Mouse (Mus musculus) liver, embryonic 14.5 days (tissue): ENCODE measurements around the gene Pithd1. TPM values are rescaled to one million over a fixed set of nuclear protein-coding genes. Genes with fewer than 3 reads are reported as not detected.
A peak's percentile ranks its signal among the peaks of the same experiment; 100 is the strongest.

Experiments
- ATAC-seq: fragments of 200-750 bp; cut with Nextera tagmentation; 2 replicates; pipeline ENCODE4 v1.8.0; 2017; ENCODE audit warnings: moderate number of reproducible peaks, mild to moderate bottlenecking, moderate library complexity; ENCODE audit not compliant: insufficient read depth
- DNase-seq, 3 experiments: peaks; one replicate each; pipeline ENCODE4 v3.0.0-alpha.2; 2012 to 2013; ENCODE audit warnings: low read depth in 3 of 3, low spot score in 3 of 3
- H3K27ac ChIP-seq: fragments of 300-500 bp; sonication (generic); 2 replicates; pipeline ENCODE4 v1.5.1; 2014; ENCODE audit warnings: moderate library complexity, mild to moderate bottlenecking, control low read depth, inconsistent platforms
- H3K27me3 ChIP-seq: fragments of 300-500 bp; sonication (generic); 2 replicates; pipeline ENCODE4 v1.6.1; 2014; ENCODE audit warnings: mild to moderate bottlenecking, low read length, moderate library complexity; ENCODE audit not compliant: control insufficient read depth, insufficient read depth
- H3K36me3 ChIP-seq: fragments of 300-500 bp; sonication (generic); replicated peaks from 2 replicates; pipeline ENCODE4 v1.6.1; 2014; ENCODE audit warnings: low read depth; ENCODE audit not compliant: control insufficient read depth, insufficient read depth
- H3K4me1 ChIP-seq, 2 experiments: fragments of 200-500 bp in 1 of 2; fragments of 300-500 bp in 1 of 2; sonication (generic) in 1 of 2; replicated peaks; 2 replicates each; pipeline ENCODE4 v1.6.1; 2012 to 2014; ENCODE audit warnings: antibody characterized with exemption in 1 of 2, inconsistent platforms in 1 of 2, low read length in 1 of 2; ENCODE audit not compliant: control insufficient read depth in 2 of 2, insufficient read depth in 2 of 2
- H3K4me2 ChIP-seq: fragments of 300-500 bp; sonication (generic); 2 replicates; pipeline ENCODE4 v1.6.1; 2014; ENCODE audit warnings: low read depth, mild to moderate bottlenecking, control low read depth, moderate library complexity
- H3K4me3 ChIP-seq, 2 experiments: fragments of 200-500 bp in 1 of 2; fragments of 300-500 bp in 1 of 2; sonication (generic) in 1 of 2; 2 replicates each; pipeline ENCODE4 v1.5.1; 2012 to 2014; ENCODE audit warnings: low read depth in 2 of 2, low read length in 2 of 2, mild to moderate bottlenecking in 2 of 2, control low read depth in 1 of 2, inconsistent platforms in 1 of 2, moderate library complexity in 1 of 2; ENCODE audit not compliant: insufficient read depth in 1 of 2
- H3K9ac ChIP-seq: fragments of 300-500 bp; sonication (generic); replicated peaks from 2 replicates; pipeline ENCODE4 v1.6.1; 2014; ENCODE audit warnings: mild to moderate bottlenecking, control low read depth, moderate library complexity
- H3K9me3 ChIP-seq: fragments of 300-500 bp; sonication (generic); 2 replicates; pipeline ENCODE4 v1.6.1; 2016; ENCODE audit warnings: low read length, mixed read lengths; ENCODE audit not compliant: control insufficient read depth
- CTCF ChIP-seq: IDR thresholded peaks from 2 replicates; pipeline ENCODE4 v1.5.1; 2016; ENCODE audit warnings: antibody characterized with exemption, low read depth, control low read depth
- EP300 ChIP-seq: IDR thresholded peaks from 2 replicates; pipeline ENCODE4 v1.6.1; 2016; ENCODE audit warnings: antibody characterized with exemption, low read depth
- WGBS: fragments of 180-500 bp; shearing (Covaris S2); extraction: QIAGEN DNeasy Blood & Tissue Kit; methylation state at CpG from one replicate; pipeline ENCODE4 v1.1.7; 2014; ENCODE audit not compliant: insufficient replicate concordance; 5-methylcytosine and 5-hydroxymethylcytosine counted together
- polyA plus RNA-seq, 2 experiments: library from polyadenylated mRNA; depleted of rRNA in 1 of 2; stranded (reverse) in 1 of 2; unstranded in 1 of 2; fragments of >200 nt; fragmentation: Nextera tagmentation in 1 of 2; extraction: Ambion mirVana in 1 of 2; gene quantifications; 2 replicates each; pipeline versions ENCODE4 v1.2.1 to v1.2.3; 2012 to 2014

Gene Pithd1
- polyA plus RNA-seq, 2 experiments = 49.0 to 71.2 TPM

GRCm38 (mm10) chr4:135955886-135956285, 31.2 kb downstream of the Pithd1 start:
- WGBS = 80% methylated on average over 9 of the region's 9 CpGs
- DNase-seq = no peak
- H3K4me2 ChIP-seq = no peak overlapping the region
- no peaks in the 10 kb centered on the region; a peak in 1 of 4 replicates for H3K4me1 ChIP-seq
- H3K36me3 ChIP-seq = peaks cover 27% of the 10 kb centered on the region
- no peak overlapping the region for H3K9ac ChIP-seq
- no peak overlapping the region for H3K4me3 ChIP-seq
- TF ChIP-seq CTCF (no peak), EP300 (no peak)
- no peak overlapping the region for H3K27ac ChIP-seq
- ATAC-seq = no peak
- H3K27me3 ChIP-seq = no peaks in the 10 kb centered on the region
- 0 out of 2 replicates have a peak, but pooled peaks cover 2% of the 10 kb centered on the region for H3K9me3 ChIP-seq

- DNase-seq (peak in 1 of 3 experiments; percentile 62), ATAC-seq (peak; percentile 46; the same call in 1 of the 2 replicates)
- H3K27ac ChIP-seq = no peak overlapping the region
- no peaks in the 10 kb centered on the region; a peak in 1 of 4 replicates for H3K4me1 ChIP-seq
- no peak overlapping the region for H3K4me2 ChIP-seq
- no peak overlapping the region for H3K9ac ChIP-seq
- no peaks in the 10 kb centered on the region for H3K27me3 ChIP-seq
- TF ChIP-seq EP300 (no peak), CTCF (peak; percentile 99)
- H3K4me3 ChIP-seq = no peak overlapping the region
- 9% methylated on average over 2 of the region's 2 CpGs for WGBS
- 0 out of 2 replicates have a peak, but pooled peaks cover 2% of the 10 kb centered on the region for H3K9me3 ChIP-seq
- peaks cover 27% of the 10 kb centered on the region for H3K36me3 ChIP-seq
Measured at GRCm38 (mm10) chr4:135954241-135954640, 32.8 kb downstream of the Pithd1 start.

- no peak overlapping the region for H3K4me2 ChIP-seq
- no peak overlapping the region for H3K9ac ChIP-seq
- H3K4me1 ChIP-seq = no peaks in the 10 kb centered on the region; a peak in 2 of 4 replicates
- ATAC-seq (no peak), DNase-seq (no peak)
- H3K9me3 ChIP-seq = 0 out of 2 replicates have a peak, but pooled peaks cover 2% of the 10 kb centered on the region
- WGBS = 70% methylated on average over 3 of the region's 3 CpGs
- H3K27me3 ChIP-seq = no peaks in the 10 kb centered on the region
- peaks cover 27% of the 10 kb centered on the region for H3K36me3 ChIP-seq
- no peak overlapping the region for H3K27ac ChIP-seq
- H3K4me3 ChIP-seq = no peak overlapping the region
- TF ChIP-seq CTCF (no peak), EP300 (no peak)
Measured at GRCm38 (mm10) chr4:135953179-135953578, 33.9 kb downstream of the Pithd1 start.

- Histone ChIP-seq H3K4me3 (no peak overlapping the region), H3K36me3 (peaks cover 27% of the 10 kb centered on the region), H3K27me3 (no peaks in the 10 kb centered on the region), H3K9me3 (0 out of 2 replicates have a peak, but pooled peaks cover 2% of the 10 kb centered on the region), H3K4me2 (no peak overlapping the region), H3K4me1 (peaks cover 3% of the 10 kb centered on the region in 2 experiments; a peak in 2 of 4 replicates), H3K9ac (no peak overlapping the region), H3K27ac (no peak overlapping the region)
- DNase-seq = no peak
- TF ChIP-seq EP300 (no peak), CTCF (peak; percentile 56)
- no peak for ATAC-seq
- 85% methylated on average over 3 of the region's 3 CpGs for WGBS
Measured at GRCm38 (mm10) chr4:135951505-135951904, 35.6 kb downstream of the Pithd1 start.

- H3K9me3 ChIP-seq = 0 out of 2 replicates have a peak, but pooled peaks cover 2% of the 10 kb centered on the region
- H3K4me2 ChIP-seq = no peak overlapping the region
- H3K27ac ChIP-seq = no peak overlapping the region
- H3K4me1 ChIP-seq = peaks cover 6 to 9% of the 10 kb centered on the region in 2 experiments
- 73% methylated on average over 6 of the region's 6 CpGs for WGBS
- H3K4me3 ChIP-seq = no peak overlapping the region
- H3K27me3 ChIP-seq = no peaks in the 10 kb centered on the region
- peaks cover 22% of the 10 kb centered on the region for H3K36me3 ChIP-seq
- no peak overlapping the region for H3K9ac ChIP-seq
- DNase-seq (no peak), ATAC-seq (no peak)
- TF ChIP-seq EP300 (no peak), CTCF (no peak)
Measured at GRCm38 (mm10) chr4:135950365-135950764, 36.7 kb downstream of the Pithd1 start.
